Mouse (Mus musculus) forebrain, postnatal 0 days (tissue): Measurements from ENCODE around the gene Fam107b. TPM values are rescaled to one million over a fixed set of nuclear protein-coding genes. Genes with fewer than 3 reads are reported as not detected.

Source experiments
- ATAC-seq: fragments of 200-750 bp; cut with Nextera tagmentation; 2 replicates; pipeline ENCODE4 v1.8.0; 2017; ENCODE audit warnings: mild to moderate bottlenecking, moderate library complexity
- DNase-seq: peaks from one replicate; pipeline ENCODE4 v3.0.0-alpha.2; 2015
- H3K27ac ChIP-seq: fragments of 300-500 bp; sonication (generic); 2 replicates; pipeline ENCODE4 v1.5.1; 2014; ENCODE audit warnings: low read depth, mild to moderate bottlenecking, antibody characterized with exemption, low read length, moderate library complexity, mixed read lengths
- H3K27me3 ChIP-seq: fragments of 300-500 bp; sonication (generic); 2 replicates; pipeline ENCODE4 v1.6.1; 2014; ENCODE audit warnings: mild to moderate bottlenecking, low read length, mixed read lengths; ENCODE audit not compliant: insufficient read depth
- H3K36me3 ChIP-seq: fragments of 300-500 bp; sonication (generic); 2 replicates; pipeline ENCODE4 v1.6.1; 2014; ENCODE audit warnings: mild to moderate bottlenecking, moderate library complexity; ENCODE audit not compliant: insufficient read depth
- H3K4me1 ChIP-seq: fragments of 300-500 bp; sonication (generic); 2 replicates; pipeline ENCODE4 v1.6.1; 2014; ENCODE audit warnings: antibody characterized with exemption; ENCODE audit not compliant: insufficient read depth
- H3K4me2 ChIP-seq: fragments of 300-500 bp; sonication (generic); 2 replicates; pipeline ENCODE4 v1.6.1; 2014; ENCODE audit warnings: low read depth, mild to moderate bottlenecking, moderate library complexity
- H3K4me3 ChIP-seq: fragments of 300-500 bp; sonication (generic); 2 replicates; pipeline ENCODE4 v1.5.1; 2014; ENCODE audit warnings: low read depth, low read length, mixed read lengths
- H3K9ac ChIP-seq: fragments of 300-500 bp; sonication (generic); 2 replicates; pipeline ENCODE4 v1.6.1; 2014; ENCODE audit warnings: mild to moderate bottlenecking
- H3K9me3 ChIP-seq: fragments of 300-500 bp; sonication (generic); 2 replicates; pipeline ENCODE4 v1.6.1; 2016; ENCODE audit warnings: low read length
- CTCF ChIP-seq: sonication (generic); IDR thresholded peaks from 2 replicates; pipeline ENCODE4 v1.5.1; 2016; ENCODE audit warnings: antibody characterized with exemption, control low read depth, low read depth
- WGBS: fragments of 180-500 bp; shearing (Covaris S2); extraction: QIAGEN DNeasy Blood & Tissue Kit; methylation state at CpG from one replicate; pipeline ENCODE4 v1.1.7; 2014; 5-methylcytosine and 5-hydroxymethylcytosine counted together
- polyA plus RNA-seq: library from polyadenylated mRNA; unstranded; fragments of >200 nt; fragmentation: Nextera tagmentation; extraction: Ambion mirVana; gene quantifications from 2 replicates; pipeline ENCODE4 v1.2.1, GENCODE M21; 2015
- total RNA-seq: library from RNA; depleted of rRNA; stranded (reverse); fragments of >200 nt; gene quantifications from 2 replicates; pipeline ENCODE4 v1.2.3, GENCODE M21; 2014

The Fam107b gene
- total and polyA plus RNA-seq, 2 experiments from 2014 or later, result 31.2 to 63.4 TPM

- WGBS, result 79% methylated on average over 12 of the region's 12 CpGs
- Histone ChIP-seq H3K9me3 (no peaks in the 10 kb centered on the region), H3K4me2 (no peak overlapping the region), H3K9ac (no peak overlapping the region), H3K27ac (no peak overlapping the region), H3K4me3 (no peak overlapping the region), H3K36me3 (no peaks in the 10 kb centered on the region), H3K27me3 (no peaks in the 10 kb centered on the region), H3K4me1 (0 out of 2 replicates have a peak, but pooled peaks cover 5% of the 10 kb centered on the region)
- DNase-seq, result no peak
- ATAC-seq, result no peak
- TF ChIP-seq CTCF, result no peak
These were observed 178.6 kb downstream of the Fam107b start for GRCm38 (mm10) chr2:3748714-3749503.

- Histone ChIP-seq H3K4me1 (0 out of 2 replicates have a peak, but pooled peaks cover 5% of the 10 kb centered on the region), H3K4me3 (no peak overlapping the region), H3K9me3 (no peaks in the 10 kb centered on the region), H3K36me3 (no peaks in the 10 kb centered on the region), H3K9ac (no peak overlapping the region), H3K4me2 (no peak overlapping the region), H3K27me3 (no peaks in the 10 kb centered on the region), H3K27ac (no peak overlapping the region)
- DNase-seq (no peak), ATAC-seq (no peak)
- 73% methylated on average over 6 of the region's 6 CpGs for WGBS
- TF ChIP-seq CTCF, result no peak
These were observed 179.3 kb downstream of the Fam107b start for GRCm38 (mm10) chr2:3749504-3750024.

GRCm38 (mm10) chr2:3750126-3750525 is 179.8 kb downstream of the Fam107b start:
- ATAC-seq, result no peak
- Histone ChIP-seq H3K36me3 (no peaks in the 10 kb centered on the region), H3K4me2 (no peak overlapping the region), H3K27ac (no peak overlapping the region), H3K4me3 (no peak overlapping the region), H3K9me3 (no peaks in the 10 kb centered on the region), H3K27me3 (no peaks in the 10 kb centered on the region), H3K9ac (no peak overlapping the region), H3K4me1 (0 out of 2 replicates have a peak, but pooled peaks cover 5% of the 10 kb centered on the region)
- WGBS, result 82% methylated on average over 9 of the region's 9 CpGs
- DNase-seq, result no peak
- no peak for TF ChIP-seq CTCF

DNA sequence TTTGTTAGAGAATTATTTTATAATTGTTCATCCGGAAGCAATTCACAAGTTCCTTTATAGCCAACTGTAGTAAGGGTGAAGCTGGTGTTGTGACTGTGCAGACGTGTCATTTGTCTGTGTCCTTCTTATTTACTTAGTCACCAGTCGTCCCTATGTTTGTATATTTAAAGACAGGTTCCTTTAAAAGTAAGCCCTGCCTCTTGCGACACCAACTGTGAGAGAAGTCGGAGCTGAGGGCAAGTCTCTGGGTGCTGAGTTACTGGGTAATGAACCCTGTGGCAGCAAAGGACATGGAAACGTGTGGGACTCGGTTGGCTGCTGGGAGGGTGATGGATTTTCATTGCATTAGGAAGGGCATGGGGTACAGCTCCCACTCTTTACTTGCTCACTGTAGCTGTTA is 182.1 kb downstream of the Fam107b start:
- DNase-seq (no peak), ATAC-seq (no peak)
- Histone ChIP-seq H3K27me3 (no peaks in the 10 kb centered on the region), H3K9ac (no peak overlapping the region), H3K4me2 (no peak overlapping the region), H3K27ac (no peak overlapping the region), H3K9me3 (no peaks in the 10 kb centered on the region), H3K4me1 (0 out of 2 replicates have a peak, but pooled peaks cover 9% of the 10 kb centered on the region), H3K36me3 (no peaks in the 10 kb centered on the region), H3K4me3 (no peak overlapping the region)
- TF ChIP-seq CTCF, result no peak
- 70% methylated on average over 7 of the region's 7 CpGs for WGBS

DNA sequence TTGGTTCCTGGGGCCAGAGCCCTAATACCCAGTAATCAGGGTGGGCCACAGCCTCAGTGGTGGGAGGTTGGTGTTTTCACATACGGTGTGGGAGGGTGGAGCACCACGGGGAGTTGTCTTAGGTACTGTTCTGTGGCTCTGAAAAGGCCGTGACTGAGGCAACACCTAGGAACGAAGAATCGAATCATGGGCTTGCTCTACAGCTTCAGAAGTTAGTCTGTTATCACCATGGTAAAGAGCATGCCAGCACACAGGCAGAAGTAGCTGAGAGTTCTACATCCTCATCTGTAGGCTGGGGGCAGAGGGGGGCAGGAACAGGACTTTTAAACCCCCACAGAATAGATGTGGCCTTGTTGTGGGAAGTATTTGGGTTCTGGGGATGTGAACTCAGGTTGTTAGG is 182.6 kb downstream of the Fam107b start:
- ATAC-seq (no peak), DNase-seq (no peak)
- Histone ChIP-seq H3K36me3 (no peaks in the 10 kb centered on the region), H3K4me2 (no peak overlapping the region), H3K4me1 (0 out of 2 replicates have a peak, but pooled peaks cover 9% of the 10 kb centered on the region), H3K4me3 (no peak overlapping the region), H3K27ac (no peak overlapping the region), H3K9ac (no peak overlapping the region), H3K27me3 (no peaks in the 10 kb centered on the region), H3K9me3 (no peaks in the 10 kb centered on the region)
- TF ChIP-seq CTCF, result no peak
- 90% methylated on average over 5 of the region's 5 CpGs for WGBS

DNA sequence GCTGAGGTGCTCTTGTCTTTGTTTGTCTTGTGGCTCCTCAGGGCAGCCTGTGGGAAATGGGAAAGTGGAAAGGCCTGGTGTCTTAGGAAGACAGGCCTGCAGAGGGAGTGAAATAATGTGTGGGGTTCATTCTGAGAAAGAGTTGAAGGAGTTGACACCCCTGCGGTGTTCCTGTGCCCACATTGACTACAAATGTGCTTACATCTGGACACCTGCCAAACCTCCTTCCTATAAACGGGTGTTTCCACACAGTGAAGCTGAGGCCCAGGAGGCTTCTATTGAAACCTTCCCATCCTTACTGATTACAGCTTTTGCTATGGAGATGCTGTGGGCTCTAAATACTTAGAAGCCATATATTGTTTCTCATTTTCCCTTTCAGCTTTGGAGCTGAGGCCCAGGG is 183.5 kb downstream of the Fam107b start:
- TF ChIP-seq CTCF, result no peak
- Histone ChIP-seq H3K27ac (peak overlapping the region; percentile 40; the same call in 1 of the 2 replicates), H3K9ac (no peak overlapping the region), H3K9me3 (no peaks in the 10 kb centered on the region), H3K4me2 (no peak overlapping the region), H3K4me1 (0 out of 2 replicates have a peak, but pooled peaks cover 9% of the 10 kb centered on the region), H3K36me3 (no peaks in the 10 kb centered on the region), H3K4me3 (no peak overlapping the region), H3K27me3 (no peaks in the 10 kb centered on the region)
- ATAC-seq (peak; percentile 69), DNase-seq (peak; percentile 52)
- 15% methylated on average over 2 of the region's 2 CpGs for WGBS

DNA sequence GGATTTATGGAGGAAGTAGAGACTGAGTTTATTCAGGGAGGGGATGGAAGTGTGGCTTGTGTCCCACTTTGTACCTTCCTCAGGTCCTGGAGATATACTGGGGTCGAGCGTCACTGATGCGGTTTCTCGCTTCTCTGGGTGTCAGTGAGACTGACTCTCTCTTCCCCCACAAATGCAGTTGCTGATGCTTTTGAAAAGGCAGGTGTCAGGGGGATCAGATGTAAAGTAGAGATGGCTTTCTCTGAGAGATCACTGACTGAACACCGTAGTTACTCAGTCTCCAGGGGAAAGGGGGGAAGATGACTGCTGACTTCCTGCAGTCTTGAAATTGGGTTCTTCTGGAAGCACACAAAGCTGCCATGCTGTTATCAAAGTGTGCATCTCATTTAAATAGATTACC is 185.6 kb downstream of the Fam107b start:
- Histone ChIP-seq H3K27me3 (no peaks in the 10 kb centered on the region), H3K4me2 (no peak overlapping the region), H3K36me3 (no peaks in the 10 kb centered on the region), H3K27ac (no peak overlapping the region), H3K4me1 (0 out of 2 replicates have a peak, but pooled peaks cover 9% of the 10 kb centered on the region), H3K9me3 (no peaks in the 10 kb centered on the region), H3K4me3 (no peak overlapping the region), H3K9ac (no peak overlapping the region)
- DNase-seq (no peak), ATAC-seq (no peak)
- 83% methylated on average over 5 of the region's 5 CpGs for WGBS
- no peak for TF ChIP-seq CTCF
